Mouse (Mus musculus) C2C12 (cell line): ENCODE data around the gene H2-Oa.

Experiments
- CEBPB ChIP-seq: IDR thresholded peaks from one replicate; pipeline ENCODE4 v1.6.1; 2011; ENCODE audit warnings: low read depth, mild to moderate bottlenecking, control low read depth, moderate library complexity
- CTCF ChIP-seq: IDR thresholded peaks from one replicate; pipeline ENCODE4 v1.5.1; 2011; ENCODE audit not compliant: control insufficient read depth, insufficient read depth, insufficient read length
- FOSL1 ChIP-seq: IDR thresholded peaks from one replicate; pipeline ENCODE4 v1.8.0; 2011; ENCODE audit warnings: mild to moderate bottlenecking, low read length; ENCODE audit not compliant: poor library complexity, insufficient read depth, severe bottlenecking
- MYOD1 ChIP-seq: IDR thresholded peaks from one replicate; pipeline ENCODE4 v1.6.1; 2011; ENCODE audit warnings: low read depth; ENCODE audit not compliant: control insufficient read depth, insufficient read length
- MYOG ChIP-seq: IDR thresholded peaks from one replicate; pipeline ENCODE4 v1.6.1; 2011; ENCODE audit not compliant: control insufficient read depth, insufficient read length; ENCODE audit errors: extremely low read depth
- USF1 ChIP-seq: IDR thresholded peaks from one replicate; pipeline ENCODE4 v1.6.1; 2011; ENCODE audit warnings: low read depth, mild to moderate bottlenecking, control low read depth, moderate library complexity

DNA sequence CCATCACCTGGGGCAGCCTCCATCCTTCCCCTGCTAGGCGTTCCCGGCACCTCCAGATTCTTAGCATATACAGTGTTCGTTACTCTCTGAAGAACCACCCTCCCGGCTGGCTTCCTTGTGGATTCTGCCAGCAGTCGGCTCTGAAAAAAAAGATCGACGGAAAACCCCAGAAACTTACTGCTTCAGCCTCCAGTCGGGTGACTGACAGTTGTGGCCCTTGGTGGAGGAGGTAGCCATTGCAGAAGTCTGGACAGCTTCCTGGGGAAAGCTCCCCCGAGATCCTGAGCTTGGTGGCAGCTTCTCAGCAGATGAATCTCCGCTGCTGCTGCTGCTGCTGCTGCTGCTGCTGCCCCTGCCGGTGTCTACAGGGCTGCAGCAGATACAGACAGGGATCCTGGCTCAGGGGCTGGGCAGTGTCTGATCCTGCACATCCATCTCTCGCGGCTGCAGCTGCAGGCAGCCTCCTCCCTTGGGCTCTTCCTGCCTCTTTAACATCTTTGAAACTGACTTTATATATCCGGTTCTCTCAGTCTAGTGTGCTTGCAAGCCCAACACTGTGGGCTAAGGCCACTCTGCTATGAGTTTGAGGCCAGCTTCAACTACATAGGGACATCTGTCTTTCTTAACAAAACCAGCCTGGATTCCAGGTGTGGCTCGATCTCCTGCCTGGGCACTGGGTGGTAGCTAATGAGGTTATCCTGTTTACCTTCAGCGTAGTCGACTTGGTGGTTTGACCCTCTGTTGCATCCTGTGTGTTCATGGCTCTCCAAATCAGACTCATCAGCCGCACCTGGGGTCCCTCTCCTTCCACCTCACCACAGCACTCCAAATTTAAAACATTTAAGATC, 37.0 kb downstream of the H2-Oa start:
- TF ChIP-seq MYOD1: no peak
- TF ChIP-seq CTCF: no peak
- TF ChIP-seq FOSL1: no peak
- TF ChIP-seq USF1: no peak
- TF ChIP-seq MYOG: no peak
- no peak for TF ChIP-seq CEBPB
